Mouse (Mus musculus): ENCODE results near the gene Fbxw20.
"Not testable (repeated sequence)": the region's sequence is repeated elsewhere in the genome, so short reads cannot be mapped to it uniquely, and the experiment has no call there.

The Fbxw20 gene

GRCm38 (mm10) chr9:109234654-109235053 is at the start of gene Fbxw20:
Gene Fbxw20, minus strand, starts transcription at chr9:109234754.
- DNase-seq (ENCODE audit: low read depth, low spot score) = no peak

- no peak for DNase-seq (ENCODE audit: low read depth, low spot score)
Measured at GRCm38 (mm10) chr9:109263041-109263440, 28.5 kb upstream of the Fbxw20 start.

GRCm38 (mm10) chr9:109218449-109218848 is 16.1 kb downstream of the Fbxw20 start:
- no peak for DNase-seq (ENCODE audit: low read depth, low spot score)

GRCm38 (mm10) chr9:109201347-109201746 is 33.2 kb downstream of the Fbxw20 start:
- not testable (repeated sequence) for DNase-seq (ENCODE audit: low read depth, low spot score)

- DNase-seq (ENCODE audit: low read depth, low spot score) = no peak
Measured at GRCm38 (mm10) chr9:109200349-109200748, 34.2 kb downstream of the Fbxw20 start.

GRCm38 (mm10) chr9:109199353-109199752 is 35.2 kb downstream of the Fbxw20 start:
- no peak for DNase-seq (ENCODE audit: low read depth, low spot score)

GRCm38 (mm10) chr9:109195875-109196274 is 38.7 kb downstream of the Fbxw20 start, which contains the start of gene Fbxw13:
Gene Fbxw13, minus strand, starts transcription at chr9:109195975.
- DNase-seq (ENCODE audit: low read depth, low spot score) = not testable (repeated sequence)

GRCm38 (mm10) chr9:109177208-109177607 is 57.3 kb downstream of the Fbxw20 start:
- DNase-seq (ENCODE audit: low read depth, low spot score) = no peak

- no peak for DNase-seq (ENCODE audit: low read depth, low spot score)
Measured at GRCm38 (mm10) chr9:109176301-109176700, 58.3 kb downstream of the Fbxw20 start.
